Mouse (Mus musculus): ENCODE data around the gene Ovca2.

The Ovca2 gene

GRCm38 (mm10) chr11:75178672-75179208 lies at the start of gene Ovca2:
Gene Ovca2 (minus strand): TSS chr11:75178835.
- peak; percentile 96 to 97 for DNase-seq

- DNase-seq, result peak; percentile 56 to 64
Observed at GRCm38 (mm10) chr11:75227632-75228031, 49.0 kb upstream of the Ovca2 start.

GRCm38 (mm10) chr11:75224835-75225234 lies 46.2 kb upstream of the Ovca2 start:
- DNase-seq, result no peak

GRCm38 (mm10) chr11:75224062-75224461 lies 45.4 kb upstream of the Ovca2 start:
- DNase-seq, result no peak

GRCm38 (mm10) chr11:75220517-75221145 lies 42.0 kb upstream of the Ovca2 start:
- no peak for DNase-seq

GRCm38 (mm10) chr11:75220115-75220514 lies 41.5 kb upstream of the Ovca2 start:
- peak; percentile 62 to 64 for DNase-seq

GRCm38 (mm10) chr11:75214081-75214950 lies 35.7 kb upstream of the Ovca2 start:
- DNase-seq, result no peak

- peak; percentile 81 to 83 for DNase-seq
Observed at GRCm38 (mm10) chr11:75213372-75214080, 34.9 kb upstream of the Ovca2 start.

- peak; percentile 73 to 75 for DNase-seq
Observed at GRCm38 (mm10) chr11:75212876-75213275, 34.2 kb upstream of the Ovca2 start.

GRCm38 (mm10) chr11:75212031-75212667 lies 33.5 kb upstream of the Ovca2 start:
- peak; percentile 57 to 64 for DNase-seq

GRCm38 (mm10) chr11:75210755-75211154 lies 32.1 kb upstream of the Ovca2 start:
- no peak for DNase-seq

- DNase-seq, result no peak
Observed at GRCm38 (mm10) chr11:75210093-75210492, 31.5 kb upstream of the Ovca2 start.

GRCm38 (mm10) chr11:75209363-75209762 lies 30.7 kb upstream of the Ovca2 start:
- DNase-seq, result no peak

GRCm38 (mm10) chr11:75206347-75206746 lies 27.7 kb upstream of the Ovca2 start:
- no peak for DNase-seq

GRCm38 (mm10) chr11:75204472-75204871 lies 25.8 kb upstream of the Ovca2 start:
- no peak for DNase-seq

- no peak for DNase-seq
Observed at GRCm38 (mm10) chr11:75203926-75204325, 25.3 kb upstream of the Ovca2 start.

GRCm38 (mm10) chr11:75201721-75202120 lies 23.1 kb upstream of the Ovca2 start:
- DNase-seq, result no peak

GRCm38 (mm10) chr11:75200935-75201334 lies 22.3 kb upstream of the Ovca2 start:
- no peak for DNase-seq

- DNase-seq, result no peak
Observed at GRCm38 (mm10) chr11:75199951-75200350, 21.3 kb upstream of the Ovca2 start.

- DNase-seq, result peak; percentile 67 to 72
Observed at GRCm38 (mm10) chr11:75198792-75199191, 20.2 kb upstream of the Ovca2 start.

- DNase-seq, result no peak
Observed at GRCm38 (mm10) chr11:75197956-75198355, 19.3 kb upstream of the Ovca2 start.

GRCm38 (mm10) chr11:75196131-75196530 lies 17.5 kb upstream of the Ovca2 start:
- DNase-seq, result no peak
